Mouse (Mus musculus): ENCODE measurements at regions not wholly inside any gene's neighbourhood (a gene's known extent, or its start where the extent isn't known, plus 50 kb on each side); places are given as distances from the start of the nearest gene placed in this dataset.

- DNase-seq, result no peak
Measured at GRCm38 (mm10) chr9:61557025-61557424, 184.9 kb downstream of the Tle3 start.

- peak; percentile 39 for DNase-seq
Measured at GRCm38 (mm10) chr9:61555173-61555572, 183.0 kb downstream of the Tle3 start.

DNA sequence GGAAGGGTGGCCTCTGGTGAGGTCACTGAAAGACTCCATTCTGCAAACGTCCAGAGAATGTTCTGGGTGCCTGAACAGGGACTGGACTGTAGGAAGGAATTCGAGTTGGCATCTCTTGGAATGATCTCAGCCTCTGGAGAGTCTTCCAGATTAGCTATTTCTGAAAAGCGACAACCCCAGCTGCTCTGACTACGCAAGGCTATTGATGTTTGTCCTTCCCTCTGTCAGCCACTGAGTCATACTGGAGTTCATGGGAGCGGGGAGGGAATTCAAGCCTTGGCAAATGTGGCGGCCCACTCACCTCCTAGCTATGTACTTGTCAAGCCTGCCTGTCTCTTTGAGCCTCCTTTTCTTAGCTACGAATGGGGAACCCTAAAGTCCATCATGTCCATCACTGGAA, 182.4 kb downstream of the Tle3 start:
- DNase-seq, result no peak

DNA sequence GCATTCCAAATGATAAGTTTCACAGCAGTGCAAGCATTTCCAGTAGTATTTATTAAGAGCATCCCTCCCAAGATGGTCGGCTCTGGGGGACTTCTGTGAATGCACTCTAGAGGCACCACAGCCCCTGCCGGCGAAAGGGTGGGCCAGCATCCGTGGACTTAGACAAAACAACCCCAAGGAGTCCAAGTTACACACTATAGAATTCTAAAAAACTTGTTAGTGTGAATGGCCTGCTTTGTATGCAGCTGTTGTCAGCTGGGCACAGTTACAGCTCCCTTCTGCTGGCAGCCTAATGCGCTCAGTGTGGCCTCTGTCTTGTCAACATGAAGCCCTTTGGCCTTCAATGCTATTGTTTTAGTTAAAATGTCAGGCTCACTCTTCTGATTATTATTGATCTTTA, 181.5 kb downstream of the Tle3 start:
- DNase-seq, result no peak

GRCm38 (mm10) chr9:61551361-61551760, 179.2 kb downstream of the Tle3 start:
- DNase-seq, result no peak

- DNase-seq, result no peak
Measured at GRCm38 (mm10) chr9:61550326-61550725, 178.2 kb downstream of the Tle3 start.

DNA sequence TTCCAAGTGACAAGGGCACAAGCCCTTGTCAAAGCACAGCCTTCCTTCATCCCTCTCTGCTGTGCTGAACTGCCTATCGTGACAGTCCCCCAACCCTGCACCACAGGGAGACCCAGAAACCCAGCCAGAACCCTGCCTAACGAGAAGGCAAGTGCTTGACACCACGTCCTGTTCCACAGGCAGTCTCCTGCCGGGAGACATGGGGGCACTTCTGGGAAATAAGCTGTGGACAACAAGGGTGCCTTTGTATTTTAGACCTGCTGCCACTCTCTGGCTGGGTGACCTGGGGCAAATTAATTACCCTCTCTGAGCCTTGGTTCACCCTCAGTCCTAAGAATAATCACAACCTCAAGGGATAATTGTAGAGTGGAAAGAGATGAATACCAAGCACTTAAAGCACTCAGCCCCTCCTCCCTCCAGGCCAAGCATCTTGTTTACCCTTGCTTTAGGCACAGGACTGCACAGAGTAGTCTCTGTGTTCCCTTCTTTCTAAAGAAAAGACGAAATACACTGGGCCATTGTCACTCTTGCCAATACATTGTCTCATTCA, 177.6 kb downstream of the Tle3 start:
- peak in 1 of 2 experiments; percentile 20 for DNase-seq

- peak in 1 of 2 experiments; percentile 27 for DNase-seq
Measured at GRCm38 (mm10) chr9:61537316-61538189, 165.4 kb downstream of the Tle3 start.

- no peak for DNase-seq
Measured at GRCm38 (mm10) chr9:61533237-61533636, 161.1 kb downstream of the Tle3 start.

DNA sequence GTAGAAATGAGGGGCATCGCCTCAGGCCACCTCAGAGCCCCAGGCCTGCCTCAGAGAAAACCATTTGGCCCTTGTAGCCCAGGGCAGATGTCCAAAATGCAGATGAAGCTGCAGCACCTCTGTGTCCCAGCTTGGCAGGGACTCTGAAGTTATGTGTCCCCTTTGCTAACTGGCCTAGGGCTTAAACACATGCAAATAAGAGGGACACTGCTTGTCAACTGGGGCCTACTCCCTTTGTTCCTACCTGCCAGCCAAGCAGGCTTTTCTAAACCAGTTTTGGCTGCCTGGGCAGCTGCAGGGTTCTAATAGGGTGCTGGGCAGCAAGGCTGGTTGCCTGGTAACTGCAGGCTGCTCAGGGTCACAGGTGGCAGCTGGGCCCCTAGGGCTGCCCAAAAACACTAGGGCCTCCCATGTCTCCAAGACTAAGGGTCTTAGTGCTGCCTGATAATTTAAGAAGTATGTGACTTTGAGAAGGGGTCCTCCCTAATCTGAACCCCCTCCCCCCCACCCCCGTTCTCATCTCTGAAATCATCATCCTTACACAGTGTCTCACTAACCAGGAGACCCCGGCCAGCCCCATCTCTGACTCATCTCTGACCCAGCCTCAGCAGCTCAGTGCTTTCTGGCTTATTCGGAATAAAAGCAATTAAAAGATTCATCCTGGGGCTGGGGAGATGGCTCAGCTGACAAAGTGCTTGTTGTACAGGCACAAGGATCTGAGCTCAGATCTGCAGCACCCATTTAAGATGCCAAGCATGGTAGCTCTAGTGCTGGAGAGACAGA, 158.3 kb downstream of the Tle3 start:
- DNase-seq, result peak; percentile 21 to 29

GRCm38 (mm10) chr9:61528286-61528865, 156.2 kb downstream of the Tle3 start:
- no peak for DNase-seq

DNA sequence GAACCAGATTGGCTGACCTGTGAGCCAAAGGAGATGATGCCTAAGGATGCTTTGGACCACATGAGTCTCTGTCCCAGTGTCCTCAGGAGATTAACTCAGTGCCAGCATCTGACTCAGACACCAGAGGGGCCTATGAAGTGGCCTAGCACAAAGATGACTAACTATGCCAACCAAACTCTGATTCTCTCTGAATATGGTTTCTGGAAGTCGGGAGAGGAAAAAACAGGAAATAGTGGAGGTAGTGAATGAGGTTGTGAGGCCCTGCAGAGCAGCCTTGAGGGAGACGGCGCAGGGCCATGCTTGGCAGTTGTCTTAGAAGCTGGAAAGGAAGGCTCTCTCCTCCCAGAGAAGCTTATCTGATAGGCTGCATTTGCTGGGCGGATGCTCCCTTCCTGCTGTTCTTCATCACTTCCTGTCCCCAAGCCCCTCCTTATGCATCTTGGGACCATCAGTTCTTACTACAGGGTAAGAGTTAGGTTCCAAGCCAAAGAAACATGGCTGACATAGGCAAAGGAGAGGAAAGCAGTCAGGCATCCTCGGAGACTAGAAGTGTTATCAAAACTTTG, 155.4 kb downstream of the Tle3 start:
- DNase-seq, result no peak

- no peak for DNase-seq
Measured at GRCm38 (mm10) chr9:61520136-61520535, 148.0 kb downstream of the Tle3 start.

DNA sequence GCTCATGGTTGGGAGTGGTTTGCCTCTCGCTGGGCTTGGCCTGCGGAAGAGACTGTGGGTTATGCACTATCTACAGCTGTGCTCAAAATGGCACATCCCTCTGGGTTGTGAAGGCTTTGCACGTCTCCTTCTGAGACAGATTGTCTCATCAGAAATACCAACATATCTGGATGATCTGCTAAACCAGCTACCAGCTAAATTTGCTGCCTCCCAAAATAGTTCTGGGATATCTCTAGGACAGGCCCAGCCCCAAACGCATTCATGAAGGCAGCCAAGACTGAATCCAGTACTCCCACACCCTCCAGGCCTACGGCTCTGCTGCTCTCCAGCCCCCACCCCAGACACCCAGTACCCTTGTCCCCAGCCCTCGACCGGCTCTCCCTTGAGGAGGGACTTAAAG, 145.7 kb downstream of the Tle3 start:
- DNase-seq, result no peak

- DNase-seq, result no peak
Measured at GRCm38 (mm10) chr9:61511436-61511835, 139.3 kb downstream of the Tle3 start.

DNA sequence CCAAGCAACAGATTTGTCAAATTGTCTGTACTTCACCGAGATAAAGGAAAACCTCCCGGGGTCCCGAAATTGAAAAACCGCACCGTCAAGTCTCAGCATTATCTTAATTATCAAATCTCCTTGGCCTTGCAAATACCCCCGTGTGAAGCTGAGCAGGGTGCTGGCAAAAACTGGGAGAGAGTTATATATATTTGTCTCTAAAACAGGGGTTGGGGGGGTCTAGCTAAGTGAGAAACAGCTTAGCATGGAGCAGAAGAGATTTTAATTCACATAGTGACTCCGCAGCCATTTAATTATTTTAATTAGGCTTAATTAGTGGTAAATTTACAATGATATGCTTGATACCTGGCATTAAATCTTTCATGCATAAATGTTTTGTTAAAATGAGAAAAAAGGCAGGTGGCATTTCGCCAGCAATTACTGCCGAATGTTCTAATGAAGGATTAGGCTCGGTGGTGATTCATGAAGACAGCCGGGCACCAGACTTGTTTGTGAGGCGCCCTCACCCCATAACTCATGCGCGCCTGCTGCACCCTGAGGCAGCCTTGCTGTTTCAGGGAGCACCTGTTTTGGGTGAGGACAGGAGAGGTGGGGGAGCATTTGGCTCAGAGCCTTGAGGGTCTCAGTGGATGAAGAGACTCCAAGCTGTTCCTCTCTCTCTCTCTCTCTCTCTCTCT, 138.2 kb downstream of the Tle3 start:
- peak; percentile 38 to 50 for DNase-seq

- peak; percentile 46 to 54 for DNase-seq
Measured at GRCm38 (mm10) chr9:61509591-61510191, 137.5 kb downstream of the Tle3 start.

DNA sequence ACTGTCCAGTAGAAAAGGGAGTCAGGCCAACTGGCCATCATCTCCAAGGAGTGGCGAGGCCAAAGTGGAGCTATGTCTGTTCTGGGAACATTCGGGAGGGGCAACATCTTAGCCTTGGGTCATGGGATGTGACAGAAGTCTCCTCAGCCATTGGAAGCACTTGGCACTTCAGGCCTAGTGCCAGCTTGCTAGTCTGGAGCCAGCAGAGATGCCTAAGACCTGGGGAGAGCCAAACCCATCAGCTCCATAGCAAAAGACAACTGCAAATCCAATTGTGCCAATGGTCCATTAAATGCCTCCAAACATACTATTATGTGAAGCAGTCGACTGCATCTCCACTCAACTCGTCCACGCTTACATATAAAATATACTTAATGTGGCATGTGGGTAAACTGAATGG, 136.9 kb downstream of the Tle3 start:
- peak; percentile 53 to 69 for DNase-seq

- DNase-seq, result no peak
Measured at GRCm38 (mm10) chr9:61500851-61501250, 128.7 kb downstream of the Tle3 start.

DNA sequence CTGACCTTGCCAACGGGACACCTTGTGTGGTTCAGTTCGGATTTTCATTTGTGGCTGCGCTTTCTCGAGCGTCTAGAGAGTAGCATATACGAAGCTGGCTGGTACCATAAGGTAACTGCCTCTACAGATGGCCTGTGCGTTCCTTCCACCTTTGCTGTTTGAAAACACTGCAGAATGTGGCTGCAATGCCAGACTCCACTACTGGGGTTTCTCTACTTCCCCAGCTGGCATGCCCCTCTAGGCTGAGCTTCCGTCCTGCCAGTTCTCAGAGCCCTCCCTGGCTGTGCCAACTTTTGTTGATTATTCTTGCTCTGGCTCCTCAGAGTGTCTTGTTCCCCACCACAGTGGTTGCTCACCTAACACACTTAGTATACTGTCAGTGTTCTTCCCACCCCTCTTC, 120.7 kb downstream of the Tle3 start:
- DNase-seq, result peak; percentile 30 to 46

DNA sequence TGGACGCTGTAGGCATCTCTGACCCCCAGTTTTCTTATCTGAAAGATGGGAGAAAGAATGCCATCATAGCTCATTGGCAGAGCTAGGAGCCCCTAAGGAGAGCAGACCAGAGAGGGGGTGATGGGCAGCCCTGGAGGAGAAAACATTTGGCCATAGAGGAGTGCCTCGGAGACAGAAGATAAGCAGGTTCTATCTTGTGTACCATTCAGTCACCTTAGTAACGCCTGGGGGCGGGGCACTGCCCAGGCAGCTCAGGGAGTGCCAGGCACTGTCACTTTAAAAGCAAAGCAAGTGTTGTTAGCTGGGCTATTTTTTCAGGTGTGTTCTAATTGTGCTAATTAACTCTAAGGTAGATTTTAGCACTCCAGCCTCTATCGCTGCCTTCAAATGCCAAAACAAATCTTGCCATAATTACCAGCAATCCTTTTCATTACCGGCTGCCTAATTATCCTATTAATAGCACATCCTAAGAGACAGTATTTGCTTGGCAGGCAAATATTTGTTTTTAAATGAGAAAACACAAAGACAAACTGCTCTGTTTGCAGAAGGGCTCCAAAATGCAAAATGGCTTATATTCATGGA, 119.1 kb downstream of the Tle3 start:
- DNase-seq, result peak; percentile 21 to 29

All from cerebellum, postnatal 10 days (tissue).